Mouse (Mus musculus) gastrocnemius, postnatal 14 days (tissue): ENCODE results near the gene Kcnk15. TPM values are rescaled to one million over a fixed set of nuclear protein-coding genes. Genes with fewer than 3 reads are reported as not detected.
A peak's percentile ranks its signal among the peaks of the same experiment; 100 is the strongest.

ENCODE experiments used
- DNase-seq: peaks from one replicate; pipeline ENCODE4 v3.0.0; 2021; ENCODE audit warnings: mixed read lengths
- intact Hi-C: fragments of 180-260 bp; cut with DNase I; formaldehyde crosslinking; loops from one replicate; pipeline ENCODE4 v1.15.1; 2025; ENCODE audit warnings: low total_unique reads
- total RNA-seq, 2 experiments: library from RNA; stranded (reverse); gene quantifications; 2 replicates each; pipeline ENCODE4 v1.2.3; 2021

Kcnk15 gene
- total RNA-seq, 2 experiments from 2014 or later, result not detected

GRCm38 (mm10) chr2:163871906-163872305 lies 18.5 kb downstream of the Kcnk15 start:
- DNase-seq, result no peak
- intact Hi-C loops, result no loop called here

GRCm38 (mm10) chr2:163874877-163875276 lies 21.4 kb downstream of the Kcnk15 start:
- DNase-seq, result no peak
- intact Hi-C loops, result no loop called here

GRCm38 (mm10) chr2:163875484-163875883 lies 22.0 kb downstream of the Kcnk15 start:
- peak; percentile 45 for DNase-seq
- intact Hi-C loops, result no loop called here

- DNase-seq, result no peak
Measured at GRCm38 (mm10) chr2:163876830-163877498, 23.5 kb downstream of the Kcnk15 start.

GRCm38 (mm10) chr2:163880891-163881290 lies 27.4 kb downstream of the Kcnk15 start:
- intact Hi-C loops, result no loop called here
- peak; percentile 61 for DNase-seq

More at GRCm38 (mm10) chr2:163876830-163877498, 23.5 kb downstream of the Kcnk15 start:
- intact Hi-C loops, result no loop called here

- intact Hi-C loops, result no loop called here
- DNase-seq, result no peak
Measured at GRCm38 (mm10) chr2:163882859-163883652, 29.6 kb downstream of the Kcnk15 start.

GRCm38 (mm10) chr2:163889411-163889810 lies 36.0 kb downstream of the Kcnk15 start:
- intact Hi-C loops, result no loop called here
- DNase-seq, result no peak

- intact Hi-C loops, result no loop called here
- no peak for DNase-seq
Measured at GRCm38 (mm10) chr2:163890586-163890985, 37.1 kb downstream of the Kcnk15 start.

- intact Hi-C loops, result no loop called here
Measured at GRCm38 (mm10) chr2:163891271-163891670, 37.8 kb downstream of the Kcnk15 start.

GRCm38 (mm10) chr2:163893446-163894370 lies 40.3 kb downstream of the Kcnk15 start:
- intact Hi-C loops, result no loop called here
- DNase-seq, result no peak

More at GRCm38 (mm10) chr2:163891271-163891670, 37.8 kb downstream of the Kcnk15 start:
- DNase-seq, result no peak

GRCm38 (mm10) chr2:163895156-163895555 lies 41.7 kb downstream of the Kcnk15 start:
- intact Hi-C loops, result no loop called here
- no peak for DNase-seq

- intact Hi-C loops, result no loop called here
- no peak for DNase-seq
Measured at GRCm38 (mm10) chr2:163897026-163897425, 43.6 kb downstream of the Kcnk15 start.

GRCm38 (mm10) chr2:163897988-163898535 lies 44.6 kb downstream of the Kcnk15 start:
- intact Hi-C loops, result no loop called here
- no peak for DNase-seq

GRCm38 (mm10) chr2:163899910-163900411 lies 46.5 kb downstream of the Kcnk15 start:
- intact Hi-C loops, result no loop called here
- DNase-seq, result no peak

GRCm38 (mm10) chr2:163901043-163901442 lies 47.6 kb downstream of the Kcnk15 start:
- intact Hi-C loops, result no loop called here
- no peak for DNase-seq

GRCm38 (mm10) chr2:163902448-163902847 lies 49.0 kb downstream of the Kcnk15 start:
- DNase-seq, result no peak
- intact Hi-C loops, result no loop called here

GRCm38 (mm10) chr2:163903461-163903860 lies 50.0 kb downstream of the Kcnk15 start:
- intact Hi-C loops, result no loop called here
- no peak for DNase-seq

GRCm38 (mm10) chr2:163904323-163904722 lies 50.9 kb downstream of the Kcnk15 start:
- no peak for DNase-seq
- intact Hi-C loops, result no loop called here

- intact Hi-C loops, result no loop called here
- DNase-seq, result no peak
Measured at GRCm38 (mm10) chr2:163907131-163907530, 53.7 kb downstream of the Kcnk15 start.
